Mouse (Mus musculus) limb, embryonic 15.5 days (tissue): ENCODE data around the gene Agxt. TPM values are rescaled to one million over a fixed set of nuclear protein-coding genes. Genes with fewer than 3 reads are reported as not detected.

Source experiments
- ATAC-seq: fragments of 200-750 bp; cut with Nextera tagmentation; 2 replicates; pipeline ENCODE4 v1.8.0; 2017; ENCODE audit warnings: low read depth, moderate TSS enrichment; ENCODE audit not compliant: insufficient number of reproducible peaks, low FRiP score, low TSS enrichment
- H3K27ac ChIP-seq: fragments of 300-500 bp; sonication (generic); 2 replicates; pipeline ENCODE4 v1.5.1; 2015; ENCODE audit warnings: moderate library complexity, mild to moderate bottlenecking, inconsistent platforms
- H3K27me3 ChIP-seq: fragments of 300-500 bp; sonication (generic); 2 replicates; pipeline ENCODE4 v1.6.1; 2015; ENCODE audit warnings: inconsistent platforms
- H3K36me3 ChIP-seq: fragments of 300-500 bp; sonication (generic); 2 replicates; pipeline ENCODE4 v1.6.1; 2015; ENCODE audit warnings: inconsistent platforms
- H3K4me1 ChIP-seq: fragments of 300-500 bp; sonication (generic); 2 replicates; pipeline ENCODE4 v1.6.1; 2015; ENCODE audit warnings: inconsistent platforms
- H3K4me2 ChIP-seq: fragments of 300-500 bp; sonication (generic); 2 replicates; pipeline ENCODE4 v1.6.1; 2015; ENCODE audit warnings: mild to moderate bottlenecking, inconsistent platforms
- H3K4me3 ChIP-seq: fragments of 300-500 bp; sonication (generic); 2 replicates; pipeline ENCODE4 v1.5.1; 2015; ENCODE audit warnings: mild to moderate bottlenecking, inconsistent platforms
- H3K9ac ChIP-seq: fragments of 300-500 bp; sonication (generic); 2 replicates; pipeline ENCODE4 v1.6.1; 2015; ENCODE audit warnings: inconsistent platforms
- H3K9me3 ChIP-seq: fragments of 300-500 bp; sonication (generic); 2 replicates; pipeline ENCODE4 v1.6.1; 2016; ENCODE audit warnings: inconsistent platforms
- WGBS: fragments of 180-500 bp; shearing (Covaris S2); methylation state at CpG from one replicate; pipeline ENCODE4 v1.1.7; 2015; 5-methylcytosine and 5-hydroxymethylcytosine counted together
- polyA plus RNA-seq: library from polyadenylated mRNA; unstranded; fragments of >200 nt; fragmentation: Nextera tagmentation; extraction: Ambion mirVana; gene quantifications from 2 replicates; pipeline ENCODE4 v1.2.1, GENCODE M21; 2015

The Agxt gene
- polyA plus RNA-seq, 1 experiment from 2014 or later: not detected

GRCm38 (mm10) chr1:93124066-93124465, 11.0 kb upstream of the Agxt start:
- WGBS: 73% methylated on average over 8 of the region's 8 CpGs

GRCm38 (mm10) chr1:93125256-93125655, 9.8 kb upstream of the Agxt start:
- WGBS: 42% methylated on average over 5 of the region's 5 CpGs
- Histone ChIP-seq H3K4me2 (no peak overlapping the region), H3K27ac (no peak overlapping the region), H3K4me3 (no peak overlapping the region), H3K36me3 (no peaks in the 10 kb centered on the region), H3K4me1 (peaks cover 23% of the 10 kb centered on the region; the same call in 1 of the 2 replicates), H3K9ac (no peak overlapping the region), H3K9me3 (no peaks in the 10 kb centered on the region), H3K27me3 (no peaks in the 10 kb centered on the region)
- ATAC-seq: no peak

More at GRCm38 (mm10) chr1:93124066-93124465, 11.0 kb upstream of the Agxt start:
- no peak overlapping the region for H3K9ac ChIP-seq
- no peaks in the 10 kb centered on the region for H3K9me3 ChIP-seq
- H3K4me3 ChIP-seq: no peak overlapping the region
- no peaks in the 10 kb centered on the region for H3K36me3 ChIP-seq
- peaks cover 20% of the 10 kb centered on the region; the same call in 1 of the 2 replicates for H3K4me1 ChIP-seq
- no peak for ATAC-seq
- peak overlapping the region; percentile 75 for H3K27ac ChIP-seq
- H3K4me2 ChIP-seq: no peak overlapping the region
- H3K27me3 ChIP-seq: no peaks in the 10 kb centered on the region

GRCm38 (mm10) chr1:93128209-93128608, 6.8 kb upstream of the Agxt start:
- H3K4me3 ChIP-seq: no peak overlapping the region
- no peak overlapping the region for H3K9ac ChIP-seq
- no peaks in the 10 kb centered on the region for H3K27me3 ChIP-seq
- WGBS: 73% methylated on average over 8 of the region's 8 CpGs
- H3K4me1 ChIP-seq: peaks cover 22% of the 10 kb centered on the region; the same call in 1 of the 2 replicates
- ATAC-seq: no peak
- no peaks in the 10 kb centered on the region for H3K9me3 ChIP-seq
- no peak overlapping the region for H3K4me2 ChIP-seq
- H3K27ac ChIP-seq: no peak overlapping the region
- H3K36me3 ChIP-seq: no peaks in the 10 kb centered on the region

GRCm38 (mm10) chr1:93128710-93129349, 6.2 kb upstream of the Agxt start:
- 14% methylated on average over 6 of the region's 6 CpGs for WGBS
- Histone ChIP-seq H3K4me1 (peaks cover 17% of the 10 kb centered on the region; the same call in 1 of the 2 replicates), H3K27me3 (no peaks in the 10 kb centered on the region), H3K9me3 (no peaks in the 10 kb centered on the region), H3K4me3 (no peak overlapping the region), H3K27ac (no peak overlapping the region), H3K36me3 (no peaks in the 10 kb centered on the region), H3K4me2 (no peak overlapping the region), H3K9ac (no peak overlapping the region)
- no peak for ATAC-seq

GRCm38 (mm10) chr1:93130242-93130983, 4.6 kb upstream of the Agxt start:
- Histone ChIP-seq H3K27me3 (no peaks in the 10 kb centered on the region), H3K4me2 (no peak overlapping the region), H3K4me3 (no peak overlapping the region), H3K9ac (no peak overlapping the region), H3K27ac (no peak overlapping the region), H3K4me1 (peaks cover 6% of the 10 kb centered on the region; the same call in 1 of the 2 replicates), H3K36me3 (no peaks in the 10 kb centered on the region), H3K9me3 (no peaks in the 10 kb centered on the region)
- no peak for ATAC-seq
- 53% methylated on average over 10 of the region's 10 CpGs for WGBS

- 66% methylated on average over 8 of the region's 8 CpGs for WGBS
- no peak for ATAC-seq
- H3K9me3 ChIP-seq: no peaks in the 10 kb centered on the region
- no peak overlapping the region for H3K27ac ChIP-seq
- no peaks in the 10 kb centered on the region for H3K36me3 ChIP-seq
- H3K4me3 ChIP-seq: no peak overlapping the region
- no peaks in the 10 kb centered on the region for H3K27me3 ChIP-seq
- H3K4me1 ChIP-seq: peaks cover 6% of the 10 kb centered on the region; the same call in 1 of the 2 replicates
- no peak overlapping the region for H3K4me2 ChIP-seq
- H3K9ac ChIP-seq: no peak overlapping the region
These were observed 2.4 kb upstream of the Agxt start for GRCm38 (mm10) chr1:93132676-93133075.

- Histone ChIP-seq H3K4me3 (no peak overlapping the region), H3K27ac (no peak overlapping the region), H3K36me3 (no peaks in the 10 kb centered on the region), H3K4me1 (no peaks in the 10 kb centered on the region), H3K9ac (no peak overlapping the region), H3K4me2 (no peak overlapping the region), H3K27me3 (no peaks in the 10 kb centered on the region), H3K9me3 (no peaks in the 10 kb centered on the region)
- WGBS: 71% methylated on average over 6 of the region's 6 CpGs
- ATAC-seq: no peak
These were observed 3.5 kb downstream of the Agxt start for GRCm38 (mm10) chr1:93138534-93138933.

GRCm38 (mm10) chr1:93139713-93140112, 4.7 kb downstream of the Agxt start:
- Histone ChIP-seq H3K4me1 (no peaks in the 10 kb centered on the region), H3K4me2 (no peak overlapping the region), H3K27ac (no peak overlapping the region), H3K36me3 (no peaks in the 10 kb centered on the region), H3K27me3 (no peaks in the 10 kb centered on the region), H3K9me3 (no peaks in the 10 kb centered on the region), H3K4me3 (no peak overlapping the region), H3K9ac (no peak overlapping the region)
- 77% methylated on average over 7 of the region's 7 CpGs for WGBS
- ATAC-seq: no peak

GRCm38 (mm10) chr1:93142871-93143270, 7.8 kb downstream of the Agxt start:
- Histone ChIP-seq H3K4me3 (no peak overlapping the region), H3K27ac (no peak overlapping the region), H3K9ac (no peak overlapping the region), H3K4me1 (no peaks in the 10 kb centered on the region), H3K9me3 (no peaks in the 10 kb centered on the region), H3K36me3 (no peaks in the 10 kb centered on the region), H3K4me2 (no peak overlapping the region), H3K27me3 (no peaks in the 10 kb centered on the region)
- 87% methylated on average over 1 of the region's 1 CpGs for WGBS
- no peak for ATAC-seq

- Histone ChIP-seq H3K4me2 (no peak overlapping the region), H3K27ac (no peak overlapping the region), H3K36me3 (no peaks in the 10 kb centered on the region), H3K9ac (no peak overlapping the region), H3K27me3 (no peaks in the 10 kb centered on the region), H3K9me3 (no peaks in the 10 kb centered on the region), H3K4me3 (no peak overlapping the region), H3K4me1 (no peaks in the 10 kb centered on the region)
- ATAC-seq: no peak
- 73% methylated on average over 9 of the region's 9 CpGs for WGBS
These were observed 9.1 kb downstream of the Agxt start for GRCm38 (mm10) chr1:93144176-93144575.

GRCm38 (mm10) chr1:93150907-93151661, 16.0 kb downstream of the Agxt start:
- no peaks in the 10 kb centered on the region for H3K9me3 ChIP-seq
- no peak for ATAC-seq
- WGBS: 66% methylated on average over 2 of the region's 2 CpGs
- H3K4me2 ChIP-seq: no peak overlapping the region
- H3K36me3 ChIP-seq: no peaks in the 10 kb centered on the region
- no peak overlapping the region for H3K4me3 ChIP-seq
- no peaks in the 10 kb centered on the region for H3K27me3 ChIP-seq
- no peaks in the 10 kb centered on the region for H3K4me1 ChIP-seq
- no peak overlapping the region for H3K9ac ChIP-seq
- H3K27ac ChIP-seq: no peak overlapping the region

GRCm38 (mm10) chr1:93157566-93157965, 22.5 kb downstream of the Agxt start:
- no peaks in the 10 kb centered on the region for H3K9me3 ChIP-seq
- no peaks in the 10 kb centered on the region for H3K36me3 ChIP-seq
- H3K4me1 ChIP-seq: 0 out of 2 replicates have a peak, but pooled peaks cover 3% of the 10 kb centered on the region
- H3K27ac ChIP-seq: no peak overlapping the region
- no peak overlapping the region for H3K4me2 ChIP-seq
- H3K9ac ChIP-seq: no peak overlapping the region
- no peak overlapping the region for H3K4me3 ChIP-seq
- H3K27me3 ChIP-seq: no peaks in the 10 kb centered on the region
- no peak for ATAC-seq
- WGBS: 64% methylated on average over 4 of the region's 4 CpGs
